Mouse (Mus musculus) cerebellum, postnatal 14 days (tissue): ENCODE data around the gene Ccl2.
A peak's percentile ranks its signal among the peaks of the same experiment; 100 is the strongest.

ENCODE experiments used
- DNase-seq, 2 experiments: peaks; one replicate each; pipeline ENCODE4 v3.0.0; 2021; ENCODE audit warnings: mixed read lengths in 2 of 2

Ccl2 gene

DNA sequence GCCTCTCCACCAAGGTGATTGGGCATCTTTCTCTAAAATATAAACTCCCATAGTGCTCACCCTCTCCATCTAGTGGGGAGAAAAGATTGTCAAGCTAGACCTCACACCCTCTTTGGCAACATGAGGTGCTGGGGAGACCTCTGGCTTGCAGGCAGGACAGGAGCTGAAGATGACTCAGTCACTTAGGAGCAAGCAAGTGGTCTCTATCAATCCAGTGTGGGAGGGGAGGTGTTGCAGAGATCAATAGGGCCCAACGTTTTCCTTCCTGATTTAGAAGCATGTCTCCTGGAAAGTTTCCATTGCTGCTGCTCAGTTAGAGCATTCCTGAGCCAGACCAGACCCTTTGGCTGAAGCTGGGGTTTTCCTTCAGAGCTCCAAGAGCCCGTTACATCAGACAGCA is 3.2 kb downstream of the Ccl2 start, which contains the start of gene Gm17268:
Gene Gm17268 (minus strand): TSS at position 28 of the 400 bp plus-strand sequence.
- DNase-seq, result no peak

DNA sequence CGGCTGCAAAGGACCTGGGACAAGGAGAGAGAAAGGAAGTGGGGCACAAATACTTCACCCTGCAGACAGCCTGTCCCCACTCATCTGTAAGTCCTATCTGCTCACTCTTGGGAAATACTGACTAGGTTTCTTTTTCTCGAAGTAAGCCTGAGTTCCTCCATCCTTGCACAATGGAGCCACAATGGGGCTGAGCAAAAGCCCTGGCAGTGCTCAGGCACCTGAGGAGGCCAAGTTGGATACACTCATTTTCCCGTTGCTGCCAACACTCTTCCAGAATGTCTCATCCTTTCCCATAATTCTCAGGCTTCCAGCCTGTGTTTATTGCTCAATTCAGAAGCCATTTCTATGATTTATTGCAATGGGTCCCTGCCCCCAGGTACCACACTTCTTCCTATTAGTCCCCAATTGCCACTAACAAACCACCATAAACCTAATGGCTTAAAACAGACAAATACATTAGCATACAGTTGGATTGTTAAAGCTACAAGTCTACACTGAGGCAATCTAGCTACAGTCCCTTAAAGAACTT is 3.8 kb downstream of the Ccl2 start:
- no peak for DNase-seq

- no peak for DNase-seq
These were observed 6.3 kb downstream of the Ccl2 start for GRCm38 (mm10) chr11:82041671-82042080.

GRCm38 (mm10) chr11:82045471-82045870 is 10.1 kb downstream of the Ccl2 start, which contains the start of gene Ccl7:
Ccl7 (plus strand) TSS chr11:82045712.
- peak; percentile 56 to 72 for DNase-seq

DNA sequence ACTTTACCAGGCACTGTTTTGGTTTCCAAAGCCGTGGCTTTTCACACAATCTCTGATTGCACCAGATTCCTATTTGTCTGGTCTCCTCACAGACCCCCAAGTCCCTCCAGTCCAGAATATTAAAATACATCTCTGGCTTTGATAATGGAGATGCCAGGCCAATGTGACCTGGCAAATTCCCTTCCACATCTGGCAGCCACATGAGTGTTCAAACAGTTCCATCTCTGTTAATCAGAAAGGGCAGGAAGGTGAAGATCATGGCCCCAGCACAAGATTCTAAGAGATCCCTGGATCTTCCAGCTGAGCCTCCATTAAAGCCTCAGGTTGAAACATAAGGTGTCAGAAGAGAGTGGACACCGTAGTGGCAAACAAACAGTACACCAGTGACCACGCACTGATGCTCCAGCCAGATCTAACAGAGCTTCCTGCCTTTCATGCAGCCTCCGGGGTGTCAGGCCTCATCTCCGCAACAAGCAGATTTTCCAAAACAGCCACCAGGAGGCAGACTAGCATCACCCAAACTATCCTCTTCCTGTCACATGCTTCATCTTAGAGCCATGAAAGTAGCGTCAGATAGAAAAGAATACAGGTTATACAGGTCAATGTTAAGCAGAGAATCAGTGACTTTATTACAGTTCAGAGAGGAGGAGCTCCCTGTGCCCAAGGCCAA is 12.5 kb downstream of the Ccl2 start:
- peak; percentile 27 to 42 for DNase-seq

- DNase-seq, result no peak
These were observed 18.5 kb downstream of the Ccl2 start for GRCm38 (mm10) chr11:82053849-82054248.

DNA sequence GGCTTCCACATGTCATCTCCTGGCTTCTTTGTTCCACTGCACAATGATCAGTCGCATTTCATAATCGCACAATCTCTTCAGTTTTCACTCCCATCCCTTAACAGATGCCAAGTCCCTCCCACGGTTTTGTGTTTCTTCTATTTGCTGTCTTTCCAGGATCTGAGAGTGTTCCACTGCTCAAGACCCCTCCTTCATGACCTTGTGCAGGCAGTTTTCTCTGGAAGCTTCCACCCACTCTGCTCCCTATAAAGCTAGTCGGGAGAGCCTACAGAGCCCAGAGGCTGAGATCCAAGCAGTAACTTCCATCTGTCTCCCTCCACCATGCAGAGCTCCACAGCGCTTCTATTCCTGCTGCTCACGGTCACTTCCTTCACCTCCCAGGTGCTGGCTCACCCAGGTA is 22.3 kb downstream of the Ccl2 start, which contains the start of gene Ccl11:
Gene Ccl11 (plus strand): TSS at position 178 of the 400 bp plus-strand sequence.
- DNase-seq, result no peak

GRCm38 (mm10) chr11:82062226-82062625 is 26.9 kb downstream of the Ccl2 start:
- no peak for DNase-seq

DNA sequence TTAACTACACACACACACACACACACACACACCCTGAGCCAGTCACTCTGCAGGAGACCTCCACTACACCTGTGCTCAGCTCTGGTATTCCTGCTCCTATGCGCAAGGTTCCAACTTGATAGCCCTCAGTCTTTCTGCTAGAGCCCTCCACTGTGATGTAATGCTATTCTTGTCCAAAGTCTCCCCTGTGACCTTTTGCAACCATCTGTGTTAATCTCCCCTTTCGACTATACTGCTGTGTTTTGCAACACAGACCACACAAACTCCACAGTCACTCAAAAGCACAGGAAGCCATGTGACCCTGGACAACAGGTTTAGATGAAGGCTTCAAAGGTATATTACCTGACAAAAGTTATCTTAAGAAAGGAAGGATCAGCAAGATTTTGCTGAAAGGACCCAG is 28.1 kb downstream of the Ccl2 start:
- DNase-seq, result peak in 1 of 2 experiments; percentile 13

GRCm38 (mm10) chr11:82066953-82067571 is 31.7 kb downstream of the Ccl2 start:
- no peak for DNase-seq

DNA sequence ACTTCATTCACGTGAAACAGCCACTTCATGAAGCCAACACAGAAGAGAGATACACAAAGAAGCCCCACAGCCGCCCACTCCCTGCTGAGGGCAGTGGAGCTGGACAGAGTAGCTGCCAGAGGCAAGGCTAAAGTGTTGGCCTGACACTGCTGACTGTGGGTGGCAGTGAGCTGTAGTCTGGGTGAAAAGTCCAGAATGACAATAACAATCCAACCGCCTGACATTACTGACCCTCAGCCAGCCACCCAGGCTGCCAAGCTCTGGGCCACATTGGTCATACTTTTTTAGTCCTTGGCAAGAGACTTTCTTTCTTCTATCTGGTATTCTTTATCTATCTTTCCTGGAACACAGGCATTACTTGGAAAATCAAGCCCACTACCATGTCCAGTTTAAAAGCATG is 35.7 kb downstream of the Ccl2 start:
- DNase-seq, result no peak

GRCm38 (mm10) chr11:82072374-82072773 is 37.0 kb downstream of the Ccl2 start:
- no peak for DNase-seq

GRCm38 (mm10) chr11:82072984-82073383 is 37.6 kb downstream of the Ccl2 start:
- no peak for DNase-seq

DNA sequence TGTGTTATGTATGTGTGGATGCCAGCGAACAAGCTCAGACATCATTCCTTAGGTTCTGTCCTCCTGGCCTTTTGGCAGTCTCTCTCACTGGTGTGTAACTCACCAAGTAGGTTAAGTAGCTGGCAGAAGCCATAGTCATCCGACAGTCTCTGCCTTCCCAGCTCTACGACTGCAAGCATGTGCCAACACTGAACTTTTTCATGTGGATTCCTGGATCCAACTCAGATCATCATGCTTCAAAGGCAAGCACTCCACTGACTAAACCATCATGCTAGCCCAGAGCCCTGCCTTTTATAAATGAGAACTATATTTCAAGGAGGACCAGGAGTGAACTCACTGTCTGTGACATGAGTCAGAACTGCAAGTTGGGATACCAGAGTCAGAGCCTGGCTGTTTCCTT is 38.3 kb downstream of the Ccl2 start:
- DNase-seq, result no peak

- DNase-seq, result no peak
These were observed 41.7 kb downstream of the Ccl2 start for GRCm38 (mm10) chr11:82077031-82077430.

DNA sequence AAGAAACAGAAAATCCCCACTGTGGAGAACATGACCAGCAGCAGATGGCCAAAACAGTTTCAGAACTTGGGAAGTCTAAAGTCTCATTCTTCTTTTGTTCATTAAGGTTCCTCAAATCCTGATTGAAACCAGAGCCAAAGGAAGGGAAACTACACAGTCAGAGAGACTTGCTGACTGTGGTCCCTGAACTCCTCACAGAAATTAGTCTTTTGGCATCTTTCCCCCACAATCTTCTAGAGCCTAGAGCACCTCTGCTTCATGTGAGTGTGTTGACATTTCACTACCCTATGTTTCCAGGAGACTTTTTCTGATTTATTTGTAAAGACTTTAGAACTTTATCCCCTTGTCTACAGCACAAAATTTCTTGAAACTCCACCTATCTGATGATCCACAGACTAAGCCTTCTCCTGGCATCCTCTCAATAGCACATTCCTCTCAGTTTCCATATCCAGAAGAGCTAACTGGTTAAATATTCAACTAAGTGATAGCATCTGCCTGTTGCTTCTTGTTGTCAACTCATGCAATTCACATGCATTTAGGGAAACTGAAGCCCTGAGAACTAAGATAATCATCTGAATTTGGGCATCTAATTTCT is 42.9 kb downstream of the Ccl2 start:
- no peak for DNase-seq

GRCm38 (mm10) chr11:82080865-82081264 is 45.5 kb downstream of the Ccl2 start:
- no peak for DNase-seq

GRCm38 (mm10) chr11:82084360-82084759 is 49.0 kb downstream of the Ccl2 start:
- no peak for DNase-seq
